Mouse (Mus musculus) inflammation-experienced regulatory T-cells, adult 16 weeks (primary cell): ENCODE measurements around the gene Wtip. TPM values are rescaled to one million over a fixed set of nuclear protein-coding genes. Genes with fewer than 3 reads are reported as not detected.

ENCODE experiments used
- polyA plus RNA-seq: library from polyadenylated mRNA; unstranded; fragments of 100-300 nt; shearing (Covaris generic); gene quantifications from one replicate; pipeline ENCODE4 v1.2.1, GENCODE M21; 2017

The Wtip gene
- not detected for polyA plus RNA-seq

DNA sequence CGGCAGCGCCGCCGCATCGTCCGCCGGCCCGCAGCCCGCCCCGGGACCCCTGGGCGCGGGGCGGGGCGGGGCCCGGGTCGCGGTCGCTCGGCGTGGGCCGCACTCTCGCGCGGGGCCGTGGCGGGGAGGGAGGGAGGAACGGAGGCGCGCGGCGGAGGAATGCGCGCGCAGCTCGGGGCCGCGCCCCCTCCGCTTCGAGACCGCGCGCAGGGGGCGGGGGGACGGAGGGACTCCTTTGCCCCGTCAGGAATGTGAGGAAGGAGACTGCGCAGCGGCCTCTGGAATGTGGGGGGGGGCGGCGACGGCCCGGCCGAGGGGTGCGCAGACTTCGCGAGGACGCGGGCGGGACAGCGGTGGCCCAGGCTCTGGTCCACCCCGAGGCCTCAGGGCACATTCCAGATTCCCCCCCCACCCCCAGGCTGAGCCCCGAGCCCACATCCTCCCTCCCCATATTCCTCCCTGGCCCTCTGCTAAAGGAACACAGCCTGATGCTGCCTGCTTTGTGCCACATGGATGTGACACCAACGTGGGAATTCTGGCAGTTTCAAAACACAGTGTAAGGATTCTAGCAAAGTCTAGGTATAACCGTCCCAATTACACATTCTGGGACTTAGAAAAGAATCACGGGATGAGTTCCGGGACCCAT lies at the start of gene Wtip:
TSS of gene Wtip (minus strand) at position 152 of the 646 bp plus-strand sequence.

GRCm38 (mm10) chr7:34169454-34169853 lies 36.4 kb upstream of the Wtip start, which contains the start of gene Uba2:
Gene Uba2 (minus strand): TSS chr7:34169599.

DNA sequence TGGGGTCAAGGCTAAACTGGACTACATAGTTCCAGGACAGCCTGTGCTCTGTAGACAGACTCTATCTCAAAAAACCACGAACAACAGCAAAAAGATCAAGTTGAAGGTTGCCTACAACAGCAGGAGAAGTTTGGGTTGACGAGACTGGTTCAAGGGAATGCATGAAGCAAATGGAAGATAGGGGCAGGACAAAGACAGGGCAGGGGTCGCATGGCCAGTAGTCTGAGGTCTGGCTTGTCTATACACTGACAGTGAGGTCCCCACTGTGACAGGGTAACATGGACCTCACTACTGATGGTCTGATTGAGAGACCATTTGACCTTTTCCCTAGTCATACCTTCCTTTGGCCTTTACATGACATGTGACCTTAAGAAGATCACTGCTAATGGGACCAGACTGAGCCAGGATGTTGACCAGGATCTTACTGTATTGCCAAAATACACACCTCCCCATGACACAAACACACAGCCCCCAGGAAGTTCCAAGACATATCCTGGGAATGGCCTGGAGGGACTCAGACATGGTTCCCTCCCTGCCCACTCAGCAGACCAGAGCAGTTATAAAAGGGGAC lies 38.1 kb downstream of the Wtip start, which contains the start of gene Scgb1b30:
TSS of gene Scgb1b30 (plus strand) at position 521 of the 571 bp plus-strand sequence.

Other genes with a start within 250 kb of the Wtip start
- gene Scgb2b26, start 188.2 kb downstream of the Wtip start, polyA plus RNA-seq = not detected
- not detected for gene Scgb2b27, start 119.3 kb downstream of the Wtip start, polyA plus RNA-seq
- not detected for gene Scgb1b27, start 111.8 kb downstream of the Wtip start, polyA plus RNA-seq
- not detected for gene Scgb1b30, start 37.8 kb downstream of the Wtip start, polyA plus RNA-seq
- 168 TPM for gene Uba2, start 36.3 kb upstream of the Wtip start, polyA plus RNA-seq
- gene Pdcd2l, start 63.4 kb upstream of the Wtip start, polyA plus RNA-seq = 54.6 TPM
- 345 TPM for gene Gpi1, start 97.1 kb upstream of the Wtip start, polyA plus RNA-seq
- not detected for gene Gm6096, start 117.8 kb upstream of the Wtip start, polyA plus RNA-seq
- gene 4931406P16Rik, start 180.3 kb upstream of the Wtip start, polyA plus RNA-seq = 38.4 TPM